Mouse (Mus musculus) adrenal gland, postnatal 4 days (tissue): ENCODE data around the gene Krtap31-1. TPM values are rescaled to one million over a fixed set of nuclear protein-coding genes. Genes with fewer than 3 reads are reported as not detected.
"Not testable (repeated sequence)": the region's sequence is repeated elsewhere in the genome, so short reads cannot be mapped to it uniquely, and the experiment has no call there.

Experiments
- DNase-seq, 2 experiments: peaks; one replicate each; pipeline ENCODE4 v3.0.0; 2021 to 2022; ENCODE audit warnings: low spot score in 2 of 2, mixed read lengths in 2 of 2
- long read RNA-seq, 2 experiments: library from polyadenylated mRNA; stranded (forward); transcript quantifications; one replicate each; pipeline ENCODE4 v2.0.0; 2021
- total RNA-seq, 2 experiments: library from RNA; stranded (reverse); gene quantifications; 2 replicates each; pipeline ENCODE4 v1.2.3; 2021

The Krtap31-1 gene
- total RNA-seq, result not detected
- long read RNA-seq, experiment 1, result 0 reads
- long read RNA-seq, experiment 2, result 0 reads

DNA sequence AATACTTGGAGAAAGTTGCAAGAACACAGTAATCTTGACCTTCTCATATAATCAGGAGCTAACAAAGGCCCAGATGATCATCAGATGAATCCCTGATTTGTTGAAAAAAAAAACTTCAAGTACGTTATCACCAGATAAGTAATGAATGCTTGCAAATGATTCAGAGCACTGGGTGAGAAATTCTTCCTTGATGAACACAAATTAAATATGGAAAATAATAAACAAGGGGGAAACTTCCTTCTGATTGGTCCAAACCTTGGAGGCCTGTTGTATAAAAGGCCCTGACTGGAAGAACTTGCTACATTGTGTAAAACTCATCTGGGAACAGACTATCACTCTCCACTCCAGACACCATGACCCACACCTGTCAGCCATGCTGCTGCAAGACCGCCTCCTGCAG, at the start of gene Krtap31-1:
Krtap31-1 (plus strand) TSS at position 301 of the 400 bp plus-strand sequence.
- DNase-seq, result no peak

DNA sequence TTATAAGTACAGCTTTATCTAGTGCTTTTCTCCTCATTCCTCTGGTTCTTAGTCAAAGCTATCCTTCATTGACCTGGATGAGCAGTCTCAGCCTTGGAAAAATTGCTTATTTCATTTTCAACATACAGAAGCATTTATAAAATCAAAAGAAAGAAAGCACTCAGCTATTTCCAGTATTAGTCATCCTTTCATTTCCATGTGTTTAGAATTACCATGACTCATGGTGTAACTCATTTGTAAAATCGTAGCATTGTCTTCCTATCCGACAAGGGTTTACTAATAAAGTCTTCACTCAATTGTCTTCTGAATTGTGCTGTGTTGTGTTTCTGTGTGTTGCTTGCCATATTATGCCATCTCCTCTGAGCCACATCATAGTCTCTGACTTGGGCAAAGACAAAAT, 49.0 kb upstream of the Krtap31-1 start:
- no peak for DNase-seq

DNA sequence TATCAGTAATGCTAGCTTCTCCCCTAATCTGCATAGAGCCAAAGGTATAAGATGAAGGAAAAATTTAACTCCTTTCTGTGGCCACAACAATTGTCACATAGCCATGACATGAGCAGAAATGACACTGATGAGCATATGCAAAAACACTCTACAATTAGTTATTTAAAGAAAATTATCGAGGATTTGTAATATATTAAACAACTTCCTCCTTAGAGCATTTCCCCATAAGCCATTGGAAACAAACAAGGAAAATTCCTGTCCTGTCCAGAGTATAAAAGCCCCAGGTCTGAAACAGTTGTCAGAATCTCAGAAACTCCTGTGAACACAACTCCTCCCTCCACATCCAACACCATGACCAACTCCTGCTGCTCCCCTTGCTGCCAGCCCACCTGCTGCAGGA, 43.5 kb upstream of the Krtap31-1 start, which contains the start of gene Gm11559:
Gm11559 (plus strand) TSS at position 301 of the 400 bp plus-strand sequence.
- not testable (repeated sequence) for DNase-seq

DNA sequence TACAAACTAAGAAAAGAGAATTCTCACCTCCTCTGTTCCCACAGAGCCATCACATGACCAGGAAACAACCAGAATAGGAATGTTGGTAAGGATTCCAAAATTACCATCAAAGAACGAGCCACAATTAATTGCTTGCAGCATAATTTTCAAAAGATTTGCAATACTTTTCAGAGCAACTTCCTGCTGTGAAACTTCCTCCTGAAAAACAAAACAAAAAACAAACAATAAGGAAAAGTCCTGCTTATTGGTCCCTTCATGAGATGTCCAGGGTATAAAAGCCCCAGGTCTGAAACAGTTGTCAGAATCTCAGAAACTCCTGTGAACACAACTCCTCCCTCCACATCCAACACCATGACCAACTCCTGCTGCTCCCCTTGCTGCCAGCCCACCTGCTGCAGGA, 34.6 kb upstream of the Krtap31-1 start, which contains the start of gene Krtap9-1:
Krtap9-1 (plus strand) TSS at position 301 of the 400 bp plus-strand sequence.
- not testable (repeated sequence) for DNase-seq

DNA sequence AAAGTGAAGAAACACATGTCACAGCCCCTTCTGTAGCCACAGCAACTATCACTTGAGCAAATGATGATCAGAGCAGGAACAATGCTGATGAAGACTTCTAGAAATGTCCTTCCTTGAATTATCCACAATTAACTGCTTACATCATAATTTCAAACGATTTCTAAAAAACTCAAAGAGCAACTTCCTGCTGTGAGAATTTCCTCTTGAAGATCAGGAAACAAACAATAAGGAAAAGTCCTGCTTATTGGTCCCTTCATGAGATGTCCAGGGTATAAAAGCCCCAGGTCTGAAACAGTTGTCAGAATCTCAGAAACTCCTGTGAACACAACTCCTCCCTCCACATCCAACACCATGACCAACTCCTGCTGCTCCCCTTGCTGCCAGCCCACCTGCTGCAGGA, 28.8 kb upstream of the Krtap31-1 start, which contains the start of gene Gm11567:
Gm11567 (plus strand) TSS at position 301 of the 400 bp plus-strand sequence.
- not testable (repeated sequence) for DNase-seq

DNA sequence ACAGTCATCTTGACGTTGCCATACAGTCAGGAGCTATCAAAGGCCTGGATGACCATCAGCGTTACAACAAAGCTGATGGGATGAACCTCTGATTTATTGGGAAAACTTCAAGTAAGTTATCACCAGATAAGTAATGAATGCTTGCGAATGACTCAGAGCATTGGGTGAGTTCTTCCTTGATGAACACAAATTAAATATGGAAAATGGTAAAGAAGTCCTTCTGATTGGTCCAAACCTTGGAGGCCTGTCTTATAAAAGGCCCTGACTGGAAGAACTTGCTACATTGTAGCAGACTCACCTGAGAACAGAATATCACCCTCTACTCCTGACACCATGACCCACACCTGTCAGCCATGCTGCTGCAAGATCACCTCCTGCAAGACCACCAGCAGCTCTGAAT, 6.7 kb downstream of the Krtap31-1 start, which contains the start of gene Gm11565:
Gm11565 (plus strand) TSS at position 301 of the 400 bp plus-strand sequence.
- no peak for DNase-seq

DNA sequence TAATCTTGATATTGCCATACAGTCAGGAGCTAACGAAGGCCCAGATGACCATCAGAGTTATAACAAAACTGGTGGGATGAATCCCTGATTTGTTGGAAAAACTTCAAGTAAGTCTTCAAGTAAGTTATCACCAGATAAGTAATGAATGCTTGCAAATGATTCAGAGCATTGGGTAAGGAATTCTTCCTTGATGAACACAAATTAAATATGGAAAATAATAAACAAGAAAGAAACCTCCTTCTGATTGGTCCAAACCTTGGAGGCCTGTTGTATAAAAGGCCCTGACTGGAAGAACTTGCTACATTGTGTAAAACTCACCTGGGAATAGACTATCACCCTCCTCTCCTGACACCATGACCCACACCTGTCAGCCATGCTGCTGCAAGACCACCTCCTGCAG, 28.3 kb downstream of the Krtap31-1 start, which contains the start of gene Krtap31-2:
Krtap31-2 (plus strand) TSS at position 301 of the 400 bp plus-strand sequence.
- no peak for DNase-seq

DNA sequence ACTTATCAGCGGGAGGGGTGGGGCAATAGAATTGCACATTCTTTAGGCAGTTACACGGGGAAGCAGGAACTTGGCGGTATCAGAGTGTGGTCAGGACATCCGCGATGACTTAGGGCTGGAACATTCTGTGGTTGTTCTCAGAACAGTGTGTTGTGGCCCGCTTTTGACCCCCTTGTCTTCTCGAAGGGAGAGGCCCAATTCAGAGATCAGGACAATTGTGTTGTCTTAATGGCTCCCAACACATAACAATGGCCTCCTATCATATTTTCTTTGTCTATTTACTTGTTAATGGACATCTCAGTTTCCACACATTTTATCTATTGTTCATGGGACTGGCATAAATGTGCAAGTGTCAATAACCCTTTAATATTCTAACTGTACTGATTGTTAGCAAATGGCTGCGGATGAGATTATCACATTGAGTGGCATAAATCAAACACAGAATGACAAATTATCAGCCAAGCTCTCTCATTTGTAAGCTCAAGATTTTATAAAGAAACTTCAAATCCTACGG, 30.1 kb downstream of the Krtap31-1 start:
- DNase-seq, result no peak

DNA sequence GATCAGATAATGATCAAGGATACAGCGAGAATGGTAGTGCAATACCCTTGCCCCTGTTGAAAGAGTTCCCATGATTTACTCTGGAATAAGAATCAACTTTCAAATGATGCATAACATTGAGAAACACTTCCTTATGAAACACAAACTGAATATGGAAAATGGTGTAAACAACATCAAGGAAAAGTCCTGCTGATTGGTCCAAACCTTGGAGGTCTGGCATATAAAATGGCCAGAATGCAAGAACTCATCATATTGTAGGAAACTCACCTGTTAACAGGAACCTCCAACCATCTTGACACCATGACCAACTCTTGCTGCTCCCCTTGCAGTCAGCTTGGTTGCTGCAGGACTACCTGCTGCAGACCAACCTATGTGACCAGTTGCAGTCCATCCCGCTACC, 40.5 kb downstream of the Krtap31-1 start, which contains the start of gene Krtap9-5:
Krtap9-5 (plus strand) TSS at position 301 of the 400 bp plus-strand sequence.
- no peak for DNase-seq

Other genes starting within 250 kb of the Krtap31-1 start
- not detected for gene Gm11563, start 249.0 kb upstream of the Krtap31-1 start, total RNA-seq
- gene Krtap4-6, start 242.0 kb upstream of the Krtap31-1 start, total RNA-seq, result not detected
- gene Gm14190, start 217.2 kb upstream of the Krtap31-1 start, total RNA-seq, result not detected
- not detected for gene Gm14180, start 173.6 kb upstream of the Krtap31-1 start, total RNA-seq
- gene Gm11595, start 135.0 kb upstream of the Krtap31-1 start, total RNA-seq, result not detected
- not detected for gene Krtap4-8, start 127.2 kb upstream of the Krtap31-1 start, total RNA-seq
- not detected for gene Krtap4-9, start 122.7 kb upstream of the Krtap31-1 start, total RNA-seq
- not detected for gene Gm11596, start 114.5 kb upstream of the Krtap31-1 start, total RNA-seq
- gene Gm11569, start 109.0 kb upstream of the Krtap31-1 start, total RNA-seq, result not detected
- not detected for gene Gm11554, start 103.5 kb upstream of the Krtap31-1 start, total RNA-seq
- gene Krtap4-13, start 98.0 kb upstream of the Krtap31-1 start, total RNA-seq, result not detected
- gene Gm11564, start 92.3 kb upstream of the Krtap31-1 start, total RNA-seq, result not detected
- not detected for gene 2300003K06Rik, start 69.9 kb upstream of the Krtap31-1 start, total RNA-seq
- gene Krtap4-16, start 56.3 kb upstream of the Krtap31-1 start, total RNA-seq, result not detected
- not detected for gene Gm11568, start 50.0 kb upstream of the Krtap31-1 start, total RNA-seq
- gene Gm11559, start 43.4 kb upstream of the Krtap31-1 start, total RNA-seq, result not detected
- gene Krtap9-1, start 34.5 kb upstream of the Krtap31-1 start, total RNA-seq, result not detected
- gene Gm11567, start 28.7 kb upstream of the Krtap31-1 start, total RNA-seq, result not detected
- not detected for gene Gm11565, start 6.8 kb downstream of the Krtap31-1 start, total RNA-seq
- gene Krtap31-2, start 28.4 kb downstream of the Krtap31-1 start, total RNA-seq, result not detected
- gene Krtap9-5, start 40.6 kb downstream of the Krtap31-1 start, total RNA-seq, result not detected
- gene Krtap29-1, start 71.1 kb downstream of the Krtap31-1 start, total RNA-seq, result not detected
- not detected for gene Krtap16-1, start 78.7 kb downstream of the Krtap31-1 start, total RNA-seq
- not detected for gene Krtap17-1, start 86.1 kb downstream of the Krtap31-1 start, total RNA-seq
- gene Krt33a, start 108.3 kb downstream of the Krtap31-1 start, total RNA-seq, result not detected
- not detected for gene Krt33b, start 121.9 kb downstream of the Krtap31-1 start, total RNA-seq
- not detected for gene Krt34, start 133.6 kb downstream of the Krtap31-1 start, total RNA-seq
- not detected for gene Krt31, start 142.6 kb downstream of the Krtap31-1 start, total RNA-seq
- not detected for gene Krt32, start 180.3 kb downstream of the Krtap31-1 start, total RNA-seq
- not detected for gene Krt35, start 188.3 kb downstream of the Krtap31-1 start, total RNA-seq
- gene Krt36, start 197.7 kb downstream of the Krtap31-1 start, total RNA-seq, result under 1 TPM in 1 of 2 experiments, not detected in 1; 0.48 TPM
- not detected for gene Krt13, start 213.6 kb downstream of the Krtap31-1 start, total RNA-seq
- under 1 TPM in 1 of 2 experiments, not detected in 1; 0.31 TPM for gene Krt15, start 228.0 kb downstream of the Krtap31-1 start, total RNA-seq
- gene Krt19, start 240.7 kb downstream of the Krtap31-1 start, total RNA-seq, result 10 to 100 TPM; 11.1 to 12.7 TPM